Mouse (Mus musculus) liver, embryonic 15.5 days (tissue): ENCODE results near the gene Ttc12. TPM values are rescaled to one million over a fixed set of nuclear protein-coding genes. Genes with fewer than 3 reads are reported as not detected.

Experiments used
- ATAC-seq: fragments of 200-750 bp; cut with Nextera tagmentation; 2 replicates; pipeline ENCODE4 v1.8.0; 2017; ENCODE audit warnings: moderate number of reproducible peaks, mild to moderate bottlenecking, moderate library complexity; ENCODE audit not compliant: insufficient read depth
- H3K27ac ChIP-seq: fragments of 300-500 bp; sonication (generic); replicated peaks from 2 replicates; pipeline ENCODE4 v1.5.1; 2015; ENCODE audit warnings: mild to moderate bottlenecking, inconsistent platforms
- H3K27me3 ChIP-seq: fragments of 300-500 bp; sonication (generic); 2 replicates; pipeline ENCODE4 v1.6.1; 2015; ENCODE audit warnings: mild to moderate bottlenecking, inconsistent platforms
- H3K36me3 ChIP-seq: fragments of 300-500 bp; sonication (generic); replicated peaks from 2 replicates; pipeline ENCODE4 v1.6.1; 2015; ENCODE audit warnings: moderate library complexity, mild to moderate bottlenecking, inconsistent platforms
- H3K4me1 ChIP-seq: fragments of 300-500 bp; sonication (generic); replicated peaks from 2 replicates; pipeline ENCODE4 v1.6.1; 2015; ENCODE audit warnings: inconsistent platforms
- H3K4me2 ChIP-seq: fragments of 300-500 bp; sonication (generic); 2 replicates; pipeline ENCODE4 v1.6.1; 2015; ENCODE audit warnings: moderate library complexity, mild to moderate bottlenecking, inconsistent platforms
- H3K4me3 ChIP-seq: fragments of 300-500 bp; sonication (generic); replicated peaks from 2 replicates; pipeline ENCODE4 v1.5.1; 2015; ENCODE audit warnings: mild to moderate bottlenecking, inconsistent platforms
- H3K9ac ChIP-seq: fragments of 300-500 bp; sonication (generic); 2 replicates; pipeline ENCODE4 v1.6.1; 2015; ENCODE audit warnings: moderate library complexity, mild to moderate bottlenecking, inconsistent platforms
- H3K9me3 ChIP-seq: fragments of 300-500 bp; sonication (generic); replicated peaks from 2 replicates; pipeline ENCODE4 v1.6.1; 2016; ENCODE audit warnings: inconsistent platforms
- WGBS: fragments of 180-500 bp; shearing (Covaris S2); methylation state at CpG from one replicate; pipeline ENCODE4 v1.1.7; 2015; ENCODE audit warnings: mixed read lengths; ENCODE audit not compliant: insufficient replicate concordance; 5-methylcytosine and 5-hydroxymethylcytosine counted together
- polyA plus RNA-seq: library from polyadenylated mRNA; unstranded; fragments of >200 nt; fragmentation: Nextera tagmentation; extraction: Ambion mirVana; gene quantifications from 2 replicates; pipeline ENCODE4 v1.2.1, GENCODE M21; 2015

Gene Ttc12
- polyA plus RNA-seq, 1 experiment from 2014 or later: 0.07 TPM

GRCm38 (mm10) chr9:49488912-49489895, 3.2 kb upstream of the Ttc12 start:
- no peak overlapping the region for H3K4me3 ChIP-seq
- 27% methylated on average over 16 of the region's 16 CpGs for whole genome bisulfite sequencing
- no peak overlapping the region for H3K9ac ChIP-seq
- H3K4me2 ChIP-seq: no peak overlapping the region
- H3K27me3 ChIP-seq: no peaks in the 10 kb centered on the region
- peaks cover 5% of the 10 kb centered on the region; the same call in 1 of the 2 replicates for H3K4me1 ChIP-seq
- H3K36me3 ChIP-seq: no peaks in the 10 kb centered on the region
- H3K9me3 ChIP-seq: no peaks in the 10 kb centered on the region
- no peak overlapping the region for H3K27ac ChIP-seq
- no peak for ATAC-seq

- H3K27ac ChIP-seq: no peak overlapping the region
- H3K9me3 ChIP-seq: no peaks in the 10 kb centered on the region
- no peak overlapping the region for H3K4me3 ChIP-seq
- H3K4me2 ChIP-seq: no peak overlapping the region
- H3K36me3 ChIP-seq: no peaks in the 10 kb centered on the region
- H3K4me1 ChIP-seq: peaks cover 5% of the 10 kb centered on the region; the same call in 1 of the 2 replicates
- ATAC-seq: no peak
- H3K27me3 ChIP-seq: no peaks in the 10 kb centered on the region
- WGBS: 55% methylated on average over 7 of the region's 7 CpGs
- no peak overlapping the region for H3K9ac ChIP-seq
Measured at GRCm38 (mm10) chr9:49488258-49488657, 2.2 kb upstream of the Ttc12 start.

GRCm38 (mm10) chr9:49487657-49487943, 1.6 kb upstream of the Ttc12 start:
- Histone ChIP-seq H3K27me3 (no peaks in the 10 kb centered on the region), H3K4me2 (no peak overlapping the region), H3K4me3 (no peak overlapping the region), H3K36me3 (no peaks in the 10 kb centered on the region), H3K4me1 (peaks cover 5% of the 10 kb centered on the region; the same call in 1 of the 2 replicates), H3K27ac (no peak overlapping the region), H3K9me3 (no peaks in the 10 kb centered on the region), H3K9ac (no peak overlapping the region)
- no peak for ATAC-seq
- 55% methylated on average over 6 of the region's 6 CpGs for WGBS

GRCm38 (mm10) chr9:49486805-49487656, 1.0 kb upstream of the Ttc12 start:
- Histone ChIP-seq H3K4me3 (no peak overlapping the region), H3K27me3 (no peaks in the 10 kb centered on the region), H3K9me3 (no peaks in the 10 kb centered on the region), H3K4me1 (peaks cover 5% of the 10 kb centered on the region; the same call in 1 of the 2 replicates), H3K9ac (no peak overlapping the region), H3K36me3 (no peaks in the 10 kb centered on the region), H3K27ac (no peak overlapping the region), H3K4me2 (no peak overlapping the region)
- no peak for ATAC-seq
- WGBS: 38% methylated on average over 9 of the region's 9 CpGs

- no peak; the same call in 1 of the 2 replicates for ATAC-seq
- H3K36me3 ChIP-seq: no peaks in the 10 kb centered on the region
- H3K4me1 ChIP-seq: peaks cover 5% of the 10 kb centered on the region; the same call in 1 of the 2 replicates
- no peaks in the 10 kb centered on the region for H3K9me3 ChIP-seq
- peak overlapping the region; percentile 57 for H3K4me3 ChIP-seq
- 3% methylated on average over 21 of the region's 21 CpGs for WGBS
- peak overlapping the region; percentile 70 for H3K4me2 ChIP-seq
- H3K27me3 ChIP-seq: no peaks in the 10 kb centered on the region
- H3K9ac ChIP-seq: no peak overlapping the region
- H3K27ac ChIP-seq: no peak overlapping the region
Measured at GRCm38 (mm10) chr9:49485250-49485891, 654 bp downstream of the Ttc12 start.

GRCm38 (mm10) chr9:49483316-49483715, 2.7 kb downstream of the Ttc12 start:
- H3K4me3 ChIP-seq: no peak overlapping the region
- WGBS: 24% methylated on average over 10 of the region's 10 CpGs
- H3K4me2 ChIP-seq: no peak overlapping the region
- H3K27me3 ChIP-seq: no peaks in the 10 kb centered on the region
- no peaks in the 10 kb centered on the region for H3K9me3 ChIP-seq
- no peaks in the 10 kb centered on the region for H3K36me3 ChIP-seq
- peaks cover 5% of the 10 kb centered on the region; the same call in 1 of the 2 replicates for H3K4me1 ChIP-seq
- no peak overlapping the region for H3K27ac ChIP-seq
- ATAC-seq: no peak
- no peak overlapping the region for H3K9ac ChIP-seq

GRCm38 (mm10) chr9:49472126-49472525, 13.9 kb downstream of the Ttc12 start:
- no peaks in the 10 kb centered on the region for H3K4me1 ChIP-seq
- no peaks in the 10 kb centered on the region for H3K9me3 ChIP-seq
- H3K36me3 ChIP-seq: no peaks in the 10 kb centered on the region
- ATAC-seq: no peak
- no peaks in the 10 kb centered on the region for H3K27me3 ChIP-seq
- no peak overlapping the region for H3K27ac ChIP-seq
- no peak overlapping the region for H3K9ac ChIP-seq
- no peak overlapping the region for H3K4me3 ChIP-seq
- 46% methylated on average over 11 of the region's 11 CpGs for WGBS
- no peak overlapping the region for H3K4me2 ChIP-seq

- Histone ChIP-seq H3K36me3 (no peaks in the 10 kb centered on the region), H3K9me3 (no peaks in the 10 kb centered on the region), H3K27me3 (no peaks in the 10 kb centered on the region), H3K4me1 (no peaks in the 10 kb centered on the region), H3K4me3 (no peak overlapping the region), H3K27ac (no peak overlapping the region), H3K9ac (no peak overlapping the region), H3K4me2 (no peak overlapping the region)
- 59% methylated on average over 6 of the region's 6 CpGs for WGBS
- no peak for ATAC-seq
Measured at GRCm38 (mm10) chr9:49470946-49471345, 15.1 kb downstream of the Ttc12 start.

GRCm38 (mm10) chr9:49470006-49470405, 16.0 kb downstream of the Ttc12 start:
- no peaks in the 10 kb centered on the region for H3K4me1 ChIP-seq
- no peak overlapping the region for H3K9ac ChIP-seq
- H3K4me2 ChIP-seq: no peak overlapping the region
- no peaks in the 10 kb centered on the region for H3K36me3 ChIP-seq
- ATAC-seq: no peak
- no peak overlapping the region for H3K4me3 ChIP-seq
- WGBS: 76% methylated on average over 19 of the region's 19 CpGs
- no peaks in the 10 kb centered on the region for H3K27me3 ChIP-seq
- H3K9me3 ChIP-seq: no peaks in the 10 kb centered on the region
- H3K27ac ChIP-seq: no peak overlapping the region

- H3K36me3 ChIP-seq: no peaks in the 10 kb centered on the region
- H3K27me3 ChIP-seq: no peaks in the 10 kb centered on the region
- 64% methylated on average over 3 of the region's 3 CpGs for WGBS
- H3K27ac ChIP-seq: no peak overlapping the region
- H3K9me3 ChIP-seq: no peaks in the 10 kb centered on the region
- ATAC-seq: no peak
- H3K4me1 ChIP-seq: no peaks in the 10 kb centered on the region
- H3K9ac ChIP-seq: no peak overlapping the region
- no peak overlapping the region for H3K4me2 ChIP-seq
- no peak overlapping the region for H3K4me3 ChIP-seq
Measured at GRCm38 (mm10) chr9:49456136-49456535, 29.9 kb downstream of the Ttc12 start.

- Histone ChIP-seq H3K4me2 (no peak overlapping the region), H3K9me3 (no peaks in the 10 kb centered on the region), H3K4me1 (no peaks in the 10 kb centered on the region), H3K4me3 (no peak overlapping the region), H3K27me3 (no peaks in the 10 kb centered on the region), H3K36me3 (no peaks in the 10 kb centered on the region), H3K9ac (no peak overlapping the region), H3K27ac (no peak overlapping the region)
- WGBS: 71% methylated on average over 1 of the region's 1 CpGs
- no peak for ATAC-seq
Measured at GRCm38 (mm10) chr9:49452396-49452795, 33.6 kb downstream of the Ttc12 start.
